Mouse (Mus musculus): Measurements from ENCODE around the gene Mlx. TPM values are rescaled to one million over a fixed set of nuclear protein-coding genes. Genes with fewer than 3 reads are reported as not detected.

Mlx gene
- total and polyA plus RNA-seq, 3 experiments, result 45.2 to 116 (median 51.5) TPM

- H3K4me1 ChIP-seq (ENCODE audit: control insufficient read depth in 1 of 2, insufficient read depth in 2 of 2), result peaks cover 13 to 23% of the 10 kb centered on the region in 2 experiments
- dilution Hi-C loops (cut with MboI; ENCODE audit: extremely low pct_ligation_motif_present, extremely low pct_unique_long_range_greater_than_20kb, low sequenced_read_pairs), result no loop called here
- no peak for DNase-seq (ENCODE audit: extremely low read depth)
Observed at GRCm38 (mm10) chr11:101055418-101055817, 31.7 kb upstream of the Mlx start.

GRCm38 (mm10) chr11:101056885-101057284 lies 30.2 kb upstream of the Mlx start:
- peaks cover 80 to 97% of the 10 kb centered on the region in 2 experiments for H3K36me3 ChIP-seq (replicated peaks in 1 of 2; ENCODE audit: control insufficient read depth in 1 of 2, insufficient read depth in 1 of 2, low read length in 1 of 2)
- no peak overlapping the region for H3K4me3 ChIP-seq (replicated peaks in 1 of 3; ENCODE audit: low read depth in 2 of 3, low read length in 2 of 3, poor library complexity in 1 of 3)
- no peaks in the 10 kb centered on the region for H3K27me3 ChIP-seq (replicated peaks)
- in situ Hi-C loops (cut with MboI; ENCODE audit: low pct_ligation_motif_present, low pct_unique_long_range_greater_than_20kb, low sequenced_read_pairs), result loop anchor here (5.0 kb wide), 2 partner anchors 75 to 175 kb away; no protein-coding TSS in a partner anchor
- no peak overlapping the region for H3K9ac ChIP-seq (ENCODE audit: insufficient read depth, low read depth)
- dilution Hi-C loops (cut with MboI; ENCODE audit: extremely low pct_ligation_motif_present, extremely low pct_unique_long_range_greater_than_20kb, low sequenced_read_pairs), result no loop called here
- H3K9me3 ChIP-seq (replicated peaks; ENCODE audit: low read length), result peaks cover 12% of the 10 kb centered on the region
- TF ChIP-seq POLR2AphosphoS2 (IDR thresholded peaks at IDR 0.05; ENCODE audit: low read depth, low read length) (no peak), E2F4 (IDR thresholded peaks at IDR 0.05; ENCODE audit: insufficient replicate concordance, low read depth, low read length) (no peak), USF2 (conservative IDR thresholded peaks at IDR 0.05; ENCODE audit: low read depth, low read length) (no peak), RCOR1 (conservative IDR thresholded peaks at IDR 0.05; ENCODE audit: low read depth, low read length) (no peak), MXI1 (IDR thresholded peaks at IDR 0.05; ENCODE audit: low read depth, low read length) (no peak), HCFC1 (IDR thresholded peaks at IDR 0.05; ENCODE audit: low read depth, low read length) (no peak), CTCF (conservative IDR thresholded peaks at IDR 0.05 in 1 of 2, IDR thresholded peaks at IDR 0.05 in 1 of 2; ENCODE audit: low read depth in 2 of 2, low read length in 2 of 2) (no peak), KAT2A (IDR thresholded peaks at IDR 0.05; ENCODE audit: insufficient replicate concordance, low read length) (no peak), USF1 (IDR thresholded peaks at IDR 0.05; ENCODE audit: low read depth, low read length) (no peak), MAX (IDR thresholded peaks at IDR 0.05; ENCODE audit: low read length) (no peak), ZMIZ1 (IDR thresholded peaks at IDR 0.05; ENCODE audit: low read depth, low read length) (no peak), GABPA (IDR thresholded peaks at IDR 0.05; ENCODE audit: insufficient replicate concordance, low read depth, low read length) (no peak), MYC (IDR thresholded peaks at IDR 0.05; ENCODE audit: low read depth, low read length) (no peak), ZKSCAN1 (IDR thresholded peaks at IDR 0.05; ENCODE audit: borderline replicate concordance, low read depth, low read length) (no peak), TCF12 (IDR thresholded peaks at IDR 0.05; ENCODE audit: low read depth, low read length) (no peak), MEF2A (IDR thresholded peaks at IDR 0.05; ENCODE audit: borderline replicate concordance, low read depth, low read length) (no peak), ZNF384 (IDR thresholded peaks at IDR 0.05; ENCODE audit: low read depth, low read length) (no peak), CHD1 (IDR thresholded peaks at IDR 0.05; ENCODE audit: low read depth, low read length) (no peak), MAFK (IDR thresholded peaks at IDR 0.05; ENCODE audit: insufficient replicate concordance, low read length) (no peak)
- DNase-seq (ENCODE audit: extremely low read depth), result no peak
- no peak overlapping the region for H3K27ac ChIP-seq (ENCODE audit: insufficient read depth, low read depth)
- no peak overlapping the region for H3K4me2 ChIP-seq (ENCODE audit: insufficient read depth, low read depth, poor library complexity, severe bottlenecking)
- H3K4me1 ChIP-seq (ENCODE audit: control insufficient read depth in 1 of 2, insufficient read depth in 2 of 2), result peaks cover 13 to 26% of the 10 kb centered on the region in 2 experiments
- no peaks in the 10 kb centered on the region for H3K79me2 ChIP-seq (replicated peaks; ENCODE audit: control insufficient read depth, extremely low read depth, insufficient read depth, poor library complexity, severe bottlenecking)

More at GRCm38 (mm10) chr11:101055418-101055817, 31.7 kb upstream of the Mlx start:
- Histone ChIP-seq H3K4me3 (replicated peaks in 1 of 3; ENCODE audit: low read depth in 2 of 3, low read length in 2 of 3, poor library complexity in 1 of 3) (no peak overlapping the region), H3K36me3 (replicated peaks in 1 of 2; ENCODE audit: control insufficient read depth in 1 of 2, insufficient read depth in 1 of 2, low read length in 1 of 2) (peaks cover 86 to 100% of the 10 kb centered on the region in 2 experiments), H3K9ac (ENCODE audit: insufficient read depth, low read depth) (no peak overlapping the region), H3K27ac (ENCODE audit: insufficient read depth, low read depth) (no peak overlapping the region), H3K4me2 (ENCODE audit: insufficient read depth, low read depth, poor library complexity, severe bottlenecking) (no peak overlapping the region), H3K79me2 (replicated peaks; ENCODE audit: control insufficient read depth, extremely low read depth, insufficient read depth, poor library complexity, severe bottlenecking) (no peaks in the 10 kb centered on the region), H3K9me3 (replicated peaks; ENCODE audit: low read length) (peaks cover 12% of the 10 kb centered on the region), H3K27me3 (replicated peaks) (no peaks in the 10 kb centered on the region)
- in situ Hi-C loops (cut with MboI; ENCODE audit: low pct_ligation_motif_present, low pct_unique_long_range_greater_than_20kb, low sequenced_read_pairs), result loop anchor here (5.0 kb wide), 2 partner anchors 73 to 173 kb away; no protein-coding TSS in a partner anchor
- no peak for TF ChIP-seq CHD2 (IDR thresholded peaks at IDR 0.05; ENCODE audit: low read length)
- TF ChIP-seq KAT2A (IDR thresholded peaks at IDR 0.05; ENCODE audit: insufficient replicate concordance, low read length), result no peak
- no peak for TF ChIP-seq NELFE (IDR thresholded peaks at IDR 0.05; ENCODE audit: low read depth, low read length)
- no peak for TF ChIP-seq TBP (conservative IDR thresholded peaks at IDR 0.05; ENCODE audit: low read depth, low read length)
- no peak for TF ChIP-seq ZNF384 (IDR thresholded peaks at IDR 0.05; ENCODE audit: low read depth, low read length)
- no peak for TF ChIP-seq GABPA (IDR thresholded peaks at IDR 0.05; ENCODE audit: insufficient replicate concordance, low read depth, low read length)
- TF ChIP-seq MYC (IDR thresholded peaks at IDR 0.05; ENCODE audit: low read depth, low read length), result no peak
- no peak for TF ChIP-seq MAFK (IDR thresholded peaks at IDR 0.05; ENCODE audit: insufficient replicate concordance, low read length)
- TF ChIP-seq USF1 (IDR thresholded peaks at IDR 0.05; ENCODE audit: low read depth, low read length), result no peak
- no peak for TF ChIP-seq NRF1 (IDR thresholded peaks at IDR 0.05; ENCODE audit: low read depth, low read length)
